Mouse (Mus musculus) megakaryocyte, embryonic 14.5 days (primary cell): ENCODE results near the gene Fam222b.

ENCODE experiments used
- FLI1 ChIP-seq: IDR thresholded peaks from 2 replicates; pipeline ENCODE4 v1.6.1; 2012; ENCODE audit warnings: low read length, inconsistent platforms, mixed read lengths
- GATA1 ChIP-seq: IDR thresholded peaks from 3 replicates; pipeline ENCODE4 v1.6.1; 2012; ENCODE audit warnings: mixed read lengths, low read length, inconsistent platforms, borderline replicate concordance

DNA sequence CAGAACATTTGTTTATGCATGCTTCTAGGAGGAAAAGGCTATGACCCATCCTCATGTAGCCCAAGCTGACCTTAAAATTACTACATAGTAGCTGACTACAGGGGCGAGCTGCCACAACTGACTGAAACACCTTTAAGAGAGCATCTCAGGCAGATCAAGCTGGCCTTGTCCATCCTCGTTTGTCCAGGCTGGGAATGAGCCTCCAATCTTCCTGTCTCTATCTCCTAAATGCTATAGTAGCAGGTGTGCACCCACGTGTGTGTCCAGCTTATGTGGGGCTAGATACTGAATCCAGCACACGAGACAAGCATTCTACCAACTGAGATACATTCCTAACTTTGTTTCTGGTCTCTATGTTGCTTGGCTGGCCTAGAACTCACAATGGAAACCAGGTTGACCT is 19.8 kb upstream of the Fam222b start:
- TF ChIP-seq FLI1 (no peak), GATA1 (no peak)
